Mouse (Mus musculus) embryo, embryonic 11.5 days (tissue): Measurements from ENCODE around the gene Gm20388.

ENCODE experiments used
- DNase-seq: peaks from one replicate; pipeline ENCODE4 v3.0.0-alpha.2; 2012; ENCODE audit warnings: low read depth, low spot score

Gm20388 gene

GRCm38 (mm10) chr8:121059098-121059497, 1148.5 kb downstream of the Gm20388 start:
- DNase-seq, result no peak

DNA sequence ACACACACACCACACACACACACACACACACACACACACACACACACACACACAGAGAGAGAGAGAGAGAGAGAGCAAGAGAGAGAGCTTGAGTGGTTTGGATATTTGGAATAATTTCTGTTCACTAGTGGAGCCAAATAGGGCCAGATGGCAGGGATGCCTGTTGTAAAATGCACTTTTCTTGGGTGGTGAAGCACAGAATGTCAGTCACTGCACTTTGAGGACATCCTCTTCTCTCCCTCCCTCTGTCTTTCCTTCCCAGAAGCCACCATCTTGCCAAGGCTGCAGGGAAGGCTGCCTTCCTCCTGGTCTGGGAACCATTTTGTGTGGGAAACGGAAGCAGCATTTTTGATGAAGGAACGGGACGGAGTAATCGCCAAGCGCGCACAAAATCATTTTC, 1151.9 kb downstream of the Gm20388 start:
- no peak for DNase-seq

DNA sequence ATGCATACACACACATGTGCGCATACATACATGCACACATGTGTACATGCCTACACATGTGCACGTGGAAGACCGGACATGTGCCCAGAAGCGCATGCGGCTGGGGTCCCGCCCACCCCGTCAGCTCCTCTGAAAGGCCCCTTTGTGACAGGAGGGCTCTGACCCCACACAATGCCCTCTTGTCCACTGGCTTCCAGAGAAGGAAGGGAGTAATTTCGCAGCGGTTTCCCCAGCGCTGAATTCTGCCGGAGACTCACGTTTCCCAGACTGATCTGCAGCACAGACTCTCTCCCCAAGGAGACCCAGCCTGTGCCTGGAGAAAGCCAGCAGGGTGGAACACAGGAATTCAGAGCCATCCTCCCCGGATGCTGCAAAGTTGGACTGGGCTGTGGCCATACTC, 1153.0 kb downstream of the Gm20388 start:
- no peak for DNase-seq

- no peak for DNase-seq
Measured at GRCm38 (mm10) chr8:121071454-121071853, 1160.8 kb downstream of the Gm20388 start.

- no peak for DNase-seq
Measured at GRCm38 (mm10) chr8:121072406-121073130, 1161.9 kb downstream of the Gm20388 start.

DNA sequence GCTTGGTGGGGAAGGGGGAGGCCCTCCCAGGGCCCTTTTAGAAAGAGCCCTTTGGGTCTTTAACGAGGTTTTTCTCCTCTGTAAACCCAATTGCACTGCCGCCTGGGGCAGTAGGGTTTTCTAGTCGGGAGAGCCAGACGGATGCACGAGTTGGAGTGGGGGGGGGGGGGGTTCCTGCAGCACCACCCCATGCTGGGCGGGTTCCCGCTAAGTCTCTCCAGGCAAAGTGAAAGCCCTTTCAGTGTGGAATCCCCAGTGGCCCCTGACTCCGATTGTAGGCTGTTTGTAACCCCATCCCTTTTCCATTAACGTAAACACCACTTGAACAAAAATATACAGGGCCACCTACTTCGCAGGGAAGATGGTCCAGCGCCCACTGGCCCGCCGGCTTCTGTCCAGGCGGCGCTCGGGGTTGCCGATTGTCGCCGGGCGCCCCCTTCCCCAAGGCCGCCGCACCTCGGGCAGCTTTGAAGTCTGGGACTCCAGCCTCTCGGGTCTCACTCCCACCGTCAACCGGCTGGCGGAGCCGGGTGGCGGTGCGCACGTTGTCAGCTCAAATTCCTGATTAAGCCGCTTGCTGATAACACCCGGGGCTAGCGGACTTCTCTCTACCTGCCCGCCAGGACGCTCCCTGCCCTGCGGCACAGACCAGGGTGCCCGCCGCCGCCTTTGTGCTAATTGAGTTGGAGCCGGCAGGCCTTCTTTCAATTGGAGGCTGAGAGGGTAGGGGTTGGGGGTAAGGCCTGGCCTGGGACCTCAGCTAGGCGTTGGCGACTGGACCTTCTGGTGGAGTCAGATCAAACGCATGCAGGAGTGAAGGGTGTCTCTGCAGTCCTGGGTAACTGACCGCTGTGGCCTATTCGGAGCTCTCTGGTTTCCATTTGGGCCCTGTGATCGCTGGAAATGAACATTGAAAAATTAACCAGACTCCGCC, 1162.8 kb downstream of the Gm20388 start:
- no peak for DNase-seq

- DNase-seq, result no peak
Measured at GRCm38 (mm10) chr8:121074108-121074847, 1163.6 kb downstream of the Gm20388 start.

DNA sequence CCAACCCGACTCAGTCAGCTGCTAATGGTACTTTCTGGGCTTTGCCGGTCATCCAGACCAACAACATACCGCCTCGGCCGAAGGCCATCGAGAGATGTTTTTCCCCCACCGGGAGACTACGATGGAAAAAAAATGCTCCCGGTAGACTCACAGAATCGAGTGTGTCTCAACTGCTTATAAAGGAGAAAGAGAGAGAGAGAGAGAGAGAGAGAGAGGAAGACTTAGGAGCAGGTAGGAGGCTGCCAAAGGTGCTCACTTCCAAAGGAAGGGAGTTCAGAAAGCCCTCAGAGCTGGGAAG, 1164.2 kb downstream of the Gm20388 start:
- DNase-seq, result no peak

GRCm38 (mm10) chr8:121075936-121076335, 1165.3 kb downstream of the Gm20388 start:
- no peak for DNase-seq

DNA sequence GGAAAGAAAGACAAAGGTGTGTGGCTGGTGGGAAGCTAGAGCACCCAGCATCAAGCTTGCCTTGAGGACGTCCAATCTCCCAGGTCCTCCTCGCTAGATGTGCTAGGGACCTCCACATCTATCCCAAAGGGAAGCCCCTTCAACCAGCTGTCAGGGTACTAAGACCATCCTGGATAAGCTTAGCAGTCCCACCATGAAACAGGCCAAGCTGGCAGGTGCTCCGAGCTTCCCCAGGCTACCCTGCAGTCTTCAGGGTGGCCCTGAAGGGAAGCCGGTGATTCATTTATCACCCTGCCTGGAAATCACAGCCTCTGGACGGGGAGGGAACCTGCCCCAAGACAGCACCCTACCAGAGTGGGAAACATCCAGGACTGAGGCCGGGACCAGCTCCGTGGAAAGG, 1165.9 kb downstream of the Gm20388 start:
- DNase-seq, result no peak

DNA sequence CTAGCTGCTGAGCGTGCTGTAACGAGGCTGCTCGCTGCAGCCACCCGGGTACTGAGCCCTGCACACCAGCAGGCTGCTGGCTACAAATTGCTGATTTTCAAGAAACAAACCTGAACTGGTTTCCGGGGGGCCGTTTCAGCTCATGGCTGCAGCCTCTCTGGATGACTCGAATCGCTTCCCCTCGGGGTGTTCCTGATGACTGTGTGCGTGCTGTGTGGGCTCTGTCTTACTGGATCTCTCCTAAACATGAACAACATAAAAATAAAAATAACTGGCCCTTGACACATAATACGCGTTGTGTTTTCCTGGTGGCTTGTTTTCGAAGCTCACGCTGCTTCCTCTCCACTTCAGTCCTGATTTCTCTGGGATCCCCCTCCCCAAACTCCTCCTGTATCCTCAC, 1168.1 kb downstream of the Gm20388 start:
- DNase-seq, result no peak

GRCm38 (mm10) chr8:121079201-121079600, 1168.6 kb downstream of the Gm20388 start:
- no peak for DNase-seq

GRCm38 (mm10) chr8:121079944-121080343, 1169.3 kb downstream of the Gm20388 start:
- no peak for DNase-seq

GRCm38 (mm10) chr8:121080361-121081090, 1169.9 kb downstream of the Gm20388 start:
- no peak for DNase-seq

GRCm38 (mm10) chr8:121081398-121081797, 1170.8 kb downstream of the Gm20388 start:
- no peak for DNase-seq

- DNase-seq, result no peak
Measured at GRCm38 (mm10) chr8:121082218-121083092, 1171.8 kb downstream of the Gm20388 start.

GRCm38 (mm10) chr8:121083093-121083935, 1172.7 kb downstream of the Gm20388 start:
- DNase-seq, result no peak

- DNase-seq, result no peak
Measured at GRCm38 (mm10) chr8:121083936-121084209, 1173.2 kb downstream of the Gm20388 start.

DNA sequence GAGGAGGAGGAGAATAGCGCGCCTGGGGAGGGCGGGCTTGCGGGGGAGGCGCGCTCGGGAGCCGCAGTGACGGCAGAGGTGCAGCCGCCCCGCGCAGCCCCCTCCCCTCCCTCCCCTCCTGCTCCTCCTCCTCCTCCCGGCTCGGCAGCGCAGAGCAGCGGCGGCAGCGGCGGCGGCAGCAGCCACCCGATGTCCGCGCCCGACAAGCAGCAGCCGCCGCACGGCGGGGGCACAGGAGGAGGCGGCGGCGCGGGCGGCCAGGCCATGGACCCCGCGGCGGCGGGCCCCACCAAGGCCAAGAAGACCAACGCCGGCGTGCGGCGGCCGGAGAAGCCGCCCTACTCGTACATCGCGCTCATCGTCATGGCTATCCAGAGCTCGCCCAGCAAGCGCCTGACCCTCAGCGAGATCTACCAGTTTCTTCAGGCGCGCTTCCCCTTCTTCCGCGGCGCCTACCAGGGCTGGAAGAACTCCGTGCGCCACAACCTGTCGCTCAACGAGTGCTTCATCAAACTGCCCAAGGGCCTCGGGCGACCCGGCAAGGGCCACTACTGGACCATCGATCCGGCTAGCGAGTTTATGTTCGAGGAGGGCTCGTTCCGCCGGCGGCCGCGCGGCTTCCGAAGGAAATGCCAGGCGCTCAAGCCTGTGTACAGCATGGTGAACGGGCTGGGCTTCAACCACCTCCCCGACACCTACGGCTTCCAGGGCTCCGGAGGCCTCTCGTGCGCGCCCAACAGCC, 1173.7 kb downstream of the Gm20388 start, which contains the start of gene Foxf1:
TSS of gene Foxf1 (plus strand) at position 177 of the 742 bp plus-strand sequence.
- DNase-seq, result no peak
